Mouse (Mus musculus) left cerebral cortex, postnatal 36 days (tissue): Measurements from ENCODE around the gene Wars. TPM values are rescaled to one million over a fixed set of nuclear protein-coding genes. Genes with fewer than 3 reads are reported as not detected.

ENCODE experiments used
- DNase-seq, 2 experiments: peaks; one replicate each; pipeline ENCODE4 v3.0.0; 2021 to 2022; ENCODE audit warnings: low spot score in 2 of 2, mixed read lengths in 1 of 2
- intact Hi-C: fragments of 180-260 bp; cut with DNase I; formaldehyde crosslinking; loops from one replicate; pipeline ENCODE4 v1.15.1; 2025
- total RNA-seq, 2 experiments: library from RNA; stranded (reverse); gene quantifications; 2 replicates each; pipeline ENCODE4 v1.2.3; 2021

Gene Wars
- total RNA-seq, 2 experiments from 2014 or later, result 84.2 to 96.1 TPM

GRCm38 (mm10) chr12:108912442-108912841 lies 18.5 kb upstream of the Wars start:
- intact Hi-C loops, result no loop called here
- DNase-seq, result no peak

GRCm38 (mm10) chr12:108909846-108910433 lies 16.0 kb upstream of the Wars start:
- DNase-seq, result no peak
- intact Hi-C loops, result loop anchor here (10.0 kb wide), 2 partner anchors 635 to 695 kb away; partner anchors contain the start of gene Rtl1

- DNase-seq, result no peak
- intact Hi-C loops, result loop anchor here (10.0 kb wide), 2 partner anchors 638 to 698 kb away; partner anchors contain the start of gene Rtl1
These were observed 12.4 kb upstream of the Wars start for GRCm38 (mm10) chr12:108906398-108906797.

GRCm38 (mm10) chr12:108905620-108906302 lies 11.8 kb upstream of the Wars start:
- no peak for DNase-seq
- intact Hi-C loops, result loop anchor here (10.0 kb wide), 2 partner anchors 639 to 699 kb away; partner anchors contain the start of gene Rtl1

GRCm38 (mm10) chr12:108904276-108904653 lies 10.3 kb upstream of the Wars start:
- intact Hi-C loops, result loop anchor here (5.0 to 10.0 kb wide), 4 partner anchors 488 to 1473 kb away; partner anchors contain the start of gene Rtl1
- DNase-seq, result no peak

GRCm38 (mm10) chr12:108903600-108904275 lies 9.8 kb upstream of the Wars start:
- intact Hi-C loops, result loop anchor here (2.0 to 10.0 kb wide), 5 partner anchors 489 to 1495 kb away; partner anchors contain the start of gene Rtl1
- DNase-seq, result peak; percentile 61 to 75

GRCm38 (mm10) chr12:108902940-108903339 lies 9.0 kb upstream of the Wars start:
- peak; percentile 74 to 82 for DNase-seq
- intact Hi-C loops, result loop anchor here (2.0 to 10.0 kb wide), 5 partner anchors 489 to 1496 kb away; partner anchors contain the start of gene Rtl1

GRCm38 (mm10) chr12:108901346-108901745 lies 7.4 kb upstream of the Wars start:
- no peak for DNase-seq
- intact Hi-C loops, result loop anchor here (5.0 to 10.0 kb wide), 4 partner anchors 491 to 1476 kb away; partner anchors contain the start of gene Rtl1

GRCm38 (mm10) chr12:108896006-108896405 lies 2.0 kb upstream of the Wars start:
- intact Hi-C loops, result no loop called here

GRCm38 (mm10) chr12:108894432-108894816 lies 450 bp upstream of the Wars start:
- no peak for DNase-seq
- intact Hi-C loops, result no loop called here

More at GRCm38 (mm10) chr12:108896006-108896405, 2.0 kb upstream of the Wars start:
- no peak for DNase-seq

GRCm38 (mm10) chr12:108892989-108893714 lies 822 bp downstream of the Wars start, which contains the start of gene Wdr25:
Gene Wdr25, plus strand, starts transcription at chr12:108893631.
- intact Hi-C loops, result no loop called here
- DNase-seq, result no peak

GRCm38 (mm10) chr12:108888632-108889031 lies 5.3 kb downstream of the Wars start:
- intact Hi-C loops, result no loop called here

GRCm38 (mm10) chr12:108887077-108887476 lies 6.9 kb downstream of the Wars start:
- intact Hi-C loops, result no loop called here
- no peak for DNase-seq

More at GRCm38 (mm10) chr12:108888632-108889031, 5.3 kb downstream of the Wars start:
- DNase-seq, result no peak

- no peak for DNase-seq
- intact Hi-C loops, result no loop called here
These were observed 8.1 kb downstream of the Wars start for GRCm38 (mm10) chr12:108885906-108886305.

- no peak for DNase-seq
- intact Hi-C loops, result no loop called here
These were observed 11.2 kb downstream of the Wars start for GRCm38 (mm10) chr12:108882776-108883175.

GRCm38 (mm10) chr12:108881192-108881591 lies 12.8 kb downstream of the Wars start:
- intact Hi-C loops, result no loop called here
- no peak for DNase-seq

- intact Hi-C loops, result no loop called here
- DNase-seq, result no peak
These were observed 13.4 kb downstream of the Wars start for GRCm38 (mm10) chr12:108880606-108881005.

GRCm38 (mm10) chr12:108879138-108879537 lies 14.8 kb downstream of the Wars start:
- intact Hi-C loops, result no loop called here
- DNase-seq, result no peak

- DNase-seq, result no peak
- intact Hi-C loops, result no loop called here
These were observed 20.9 kb downstream of the Wars start for GRCm38 (mm10) chr12:108873122-108873521.
